Mouse (Mus musculus): ENCODE measurements around the gene Elovl1.

Elovl1 gene

GRCm38 (mm10) chr4:118428531-118429214, 780 bp downstream of the Elovl1 start:
- no peak for DNase-seq (ENCODE audit: low read depth, low spot score)

DNA sequence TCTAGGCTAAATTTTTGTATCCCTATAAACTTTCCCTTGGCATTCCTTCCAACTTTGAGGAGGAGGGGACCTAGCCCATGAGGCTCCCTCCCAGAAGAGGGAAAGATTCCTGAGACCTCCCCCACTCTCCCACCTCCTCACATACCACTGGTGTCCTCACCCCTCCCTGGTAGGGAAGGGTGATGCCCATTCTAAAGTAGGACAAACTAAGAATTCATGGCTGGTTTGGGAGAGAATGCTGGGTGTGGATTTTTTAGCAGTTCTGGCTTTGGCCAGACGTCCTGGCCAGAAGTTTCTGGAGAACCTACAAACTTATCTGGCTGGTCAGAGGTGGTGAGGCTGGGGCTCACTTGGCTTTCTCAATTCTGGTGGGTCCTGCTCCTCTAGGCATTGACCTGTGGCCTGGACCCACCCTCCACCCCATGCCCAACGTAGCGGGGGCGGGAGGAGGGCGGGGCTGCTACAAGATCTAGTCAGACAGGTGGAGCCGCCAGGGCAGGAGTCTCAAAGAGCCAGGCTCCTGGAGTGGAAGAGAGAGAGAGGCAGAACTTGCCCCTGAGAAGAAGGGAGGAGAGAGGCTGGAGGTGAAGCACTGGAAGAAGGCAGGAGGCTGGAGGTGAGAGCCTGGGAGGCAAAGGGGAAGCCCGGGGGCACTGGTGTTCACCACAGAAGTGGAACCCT, 1.5 kb downstream of the Elovl1 start:
- no peak for DNase-seq (ENCODE audit: low read depth, low spot score)

GRCm38 (mm10) chr4:118432332-118432731, 4.4 kb downstream of the Elovl1 start:
- DNase-seq (ENCODE audit: low read depth, low spot score), result no peak

DNA sequence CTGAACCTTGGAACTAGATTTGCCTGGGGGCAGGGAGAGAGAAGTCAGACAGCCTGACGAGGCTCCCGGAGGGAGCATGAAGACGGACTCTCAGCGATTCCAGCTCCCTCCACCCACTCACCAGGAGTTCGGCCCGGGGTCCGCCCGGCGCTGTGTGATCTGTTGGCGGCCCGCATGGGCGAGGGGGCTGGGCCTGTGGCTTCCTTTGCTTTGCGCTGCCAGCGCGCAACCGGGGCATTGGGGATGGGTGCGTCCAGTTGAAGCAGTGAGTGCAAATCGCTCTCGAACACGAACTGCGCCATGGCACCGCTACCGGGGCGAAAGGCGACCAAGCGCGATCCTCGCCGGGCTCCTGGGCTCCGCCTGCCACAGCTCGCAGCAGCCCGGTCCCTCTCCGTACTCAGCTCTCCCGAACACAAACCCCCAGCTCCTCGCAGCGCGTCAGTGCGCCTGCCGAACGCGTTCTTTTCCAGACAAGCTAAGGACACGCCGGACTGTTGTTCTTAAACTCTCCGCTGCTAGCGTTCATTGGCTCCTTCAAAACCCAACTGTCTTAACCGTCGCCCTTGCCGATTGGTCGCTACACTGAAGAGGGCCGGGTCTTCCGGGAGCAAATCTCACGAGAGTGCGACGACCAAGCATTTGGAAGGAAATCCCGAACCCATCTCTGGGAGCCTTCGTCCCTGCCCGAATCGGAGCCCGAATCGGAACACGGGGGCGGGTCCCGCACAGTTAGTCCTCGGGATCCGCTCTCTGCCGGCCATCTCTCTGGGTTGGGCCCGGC, 9.1 kb downstream of the Elovl1 start, which contains the start of gene Cdc20:
TSS of gene Cdc20 (minus strand) at position 533 of the 784 bp plus-strand sequence.
- DNase-seq (ENCODE audit: low read depth, low spot score), result peak; percentile 92

GRCm38 (mm10) chr4:118437829-118438253, 9.9 kb downstream of the Elovl1 start:
- no peak for DNase-seq (ENCODE audit: low read depth, low spot score)

DNA sequence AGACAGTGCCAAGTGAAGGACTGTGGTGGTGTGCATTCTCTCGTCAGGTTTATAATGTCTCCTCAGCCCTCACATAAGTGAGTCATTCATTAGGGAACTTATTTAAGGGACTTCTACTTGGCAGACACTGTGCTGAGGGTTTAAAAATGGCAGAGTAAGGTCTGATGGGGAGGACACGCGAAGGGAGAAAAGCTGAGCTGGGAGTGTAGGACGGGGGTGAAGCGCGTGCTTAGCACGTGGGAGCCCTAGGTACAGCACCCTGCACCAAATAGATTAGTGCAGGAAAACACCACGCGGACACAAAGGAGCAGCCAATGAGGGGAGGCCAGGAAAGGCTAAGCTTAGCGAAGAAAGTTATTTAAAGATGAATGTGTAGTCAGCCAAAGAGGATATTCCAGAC, 17.2 kb downstream of the Elovl1 start:
- DNase-seq (ENCODE audit: low read depth, low spot score), result no peak

GRCm38 (mm10) chr4:118445781-118446414, 18.0 kb downstream of the Elovl1 start:
- DNase-seq (ENCODE audit: low read depth, low spot score), result no peak

DNA sequence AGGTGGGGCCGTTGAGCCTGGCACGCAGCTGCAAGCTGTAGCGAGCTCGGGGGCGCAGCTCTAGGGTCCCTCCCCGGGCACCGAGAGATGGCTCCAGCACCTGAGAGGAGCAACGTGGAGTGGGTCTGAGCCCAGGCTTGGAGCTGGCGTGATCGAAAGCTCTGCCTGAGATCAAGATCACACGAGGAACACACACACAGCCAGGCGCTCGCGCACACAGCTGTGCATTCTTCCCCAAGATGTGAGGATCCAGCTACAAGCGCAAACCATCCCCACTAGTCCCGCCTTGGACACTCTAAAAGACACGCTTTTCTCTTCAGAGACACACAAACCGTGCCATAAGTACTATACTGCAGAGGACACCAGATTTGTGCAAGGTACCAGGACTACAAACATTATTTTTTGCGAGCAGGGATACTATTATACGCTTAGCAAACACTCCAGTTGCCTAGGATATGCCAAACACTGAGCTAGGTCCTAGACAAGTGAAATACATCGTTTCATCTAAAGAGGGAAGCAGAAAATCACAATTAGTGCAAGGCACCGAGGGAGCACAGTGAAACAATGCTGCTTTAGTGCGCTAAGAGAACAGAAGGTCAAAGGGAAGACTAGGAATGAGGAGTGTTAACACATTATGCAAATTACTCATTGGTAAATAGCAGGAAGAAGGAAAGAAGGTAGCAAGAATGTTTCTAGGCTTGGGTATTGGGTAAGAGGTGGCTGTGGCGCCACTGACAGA, 18.7 kb downstream of the Elovl1 start:
- DNase-seq (ENCODE audit: low read depth, low spot score), result no peak

DNA sequence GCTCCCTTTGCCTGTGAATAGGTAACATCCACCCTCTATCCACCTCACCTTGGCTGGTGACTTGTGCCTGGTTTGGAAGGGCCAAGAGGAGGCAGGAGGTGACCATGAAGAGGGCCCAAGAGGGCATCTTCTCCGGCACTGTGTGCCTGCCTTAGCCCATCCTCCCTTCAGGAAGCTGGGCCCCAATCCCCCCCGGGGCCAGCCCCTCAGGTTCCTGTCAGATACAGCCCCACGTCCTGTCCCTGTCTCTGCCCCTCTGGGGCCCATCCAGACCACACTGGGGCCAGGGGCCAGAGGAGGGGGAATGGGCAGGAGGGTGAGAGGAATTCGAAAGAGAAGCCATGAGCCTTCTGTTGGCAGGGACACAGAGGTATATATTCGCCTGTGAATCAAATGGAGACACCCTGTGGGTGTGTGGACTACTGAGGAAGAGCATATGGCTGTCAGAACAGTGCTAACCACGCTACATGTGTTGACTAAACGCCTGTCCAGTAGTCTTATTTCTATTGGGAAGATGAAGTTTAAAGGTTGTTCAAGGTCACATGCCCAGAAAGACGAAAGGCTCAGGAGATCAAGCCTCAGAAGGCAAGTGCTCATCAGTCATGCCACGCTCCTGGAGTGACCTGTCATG, 29.6 kb downstream of the Elovl1 start, which contains the start of gene Mpl:
TSS of gene Mpl (minus strand) at position 169 of the 631 bp plus-strand sequence.
- DNase-seq (ENCODE audit: low read depth, low spot score), result no peak

GRCm38 (mm10) chr4:118464956-118465355, 37.1 kb downstream of the Elovl1 start:
- no peak for DNase-seq (ENCODE audit: low read depth, low spot score)

DNA sequence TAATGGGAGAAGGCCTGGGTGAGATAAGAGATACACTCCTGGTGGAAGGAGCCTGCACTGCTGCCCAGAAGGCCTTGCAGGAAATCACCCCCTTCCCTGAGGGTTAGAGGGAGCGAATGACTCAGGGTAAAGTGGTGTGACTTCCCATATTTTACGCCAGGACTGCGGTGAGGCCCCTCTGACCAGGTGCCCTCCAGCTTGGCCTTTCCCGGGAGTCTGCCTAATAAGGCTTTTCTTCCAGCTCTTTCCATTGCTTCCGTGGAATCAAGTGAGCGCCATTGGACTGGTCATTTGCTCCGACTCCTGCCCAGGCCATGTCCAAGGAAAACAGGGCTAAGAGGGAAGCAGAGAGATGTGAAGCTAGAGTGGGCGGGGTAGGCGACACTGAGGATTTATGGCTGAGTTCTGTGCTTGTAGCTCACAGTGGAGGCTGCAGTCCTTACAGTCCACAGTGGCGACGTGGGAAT, 37.8 kb downstream of the Elovl1 start:
- DNase-seq (ENCODE audit: low read depth, low spot score), result no peak

GRCm38 (mm10) chr4:118471281-118471680, 43.4 kb downstream of the Elovl1 start:
- DNase-seq (ENCODE audit: low read depth, low spot score), result no peak

DNA sequence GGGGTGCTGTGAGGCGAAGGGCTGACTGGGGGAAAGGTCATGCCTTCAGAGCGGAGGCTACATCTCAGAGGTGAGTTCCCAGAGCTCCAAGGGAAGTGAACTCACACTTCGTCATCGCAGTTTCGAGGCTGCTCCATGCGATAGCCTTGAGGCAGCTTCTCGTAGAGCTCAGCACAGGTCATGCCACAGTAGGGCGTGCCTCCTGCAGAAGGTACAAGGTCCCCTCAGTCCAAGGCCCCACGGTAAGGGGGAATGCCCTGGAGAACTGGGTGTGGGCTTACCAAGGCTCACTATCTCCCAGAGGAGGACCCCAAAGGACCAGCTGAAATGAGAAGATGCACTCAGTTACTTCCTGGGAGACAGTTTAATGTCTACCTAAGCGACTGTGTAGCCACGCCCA, 44.8 kb downstream of the Elovl1 start:
- DNase-seq (ENCODE audit: low read depth, low spot score), result no peak

DNA sequence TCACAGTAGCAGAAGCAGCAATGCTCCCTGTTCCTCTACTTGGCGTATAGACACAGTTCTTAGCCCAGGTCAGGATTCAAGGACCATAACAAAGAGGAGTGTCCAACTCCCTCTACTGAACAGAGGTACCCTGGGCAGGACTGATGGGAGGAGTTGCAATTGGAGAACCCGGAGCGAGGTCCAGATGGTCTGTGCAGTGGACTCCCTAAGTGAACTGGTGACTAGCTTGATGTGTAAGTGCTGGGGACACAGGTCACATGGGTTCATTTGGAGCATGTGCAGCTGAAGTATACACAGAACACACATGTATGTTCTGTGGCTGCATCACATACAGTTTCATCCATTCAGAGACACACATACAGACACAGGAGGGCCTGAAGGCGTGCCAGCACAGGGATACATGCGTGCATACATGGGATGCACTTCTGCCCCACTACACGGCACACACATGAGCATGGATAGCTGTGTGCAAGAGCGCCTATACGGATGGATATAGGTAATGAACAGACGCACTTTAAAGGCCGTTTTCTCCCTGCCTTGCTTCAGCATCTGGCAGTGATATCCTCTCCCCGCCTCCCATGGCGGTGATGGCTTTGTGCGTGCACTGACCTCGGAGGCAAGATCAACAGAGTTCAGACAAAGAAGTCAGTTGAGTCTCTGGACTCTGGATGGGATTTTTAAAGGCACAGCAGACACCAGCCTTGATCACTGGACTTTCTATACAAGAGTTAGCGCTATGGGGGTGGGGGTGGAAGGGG, 49.1 kb downstream of the Elovl1 start:
- no peak for DNase-seq (ENCODE audit: low read depth, low spot score)
